Mouse (Mus musculus) megakaryocyte, embryonic 14.5 days (primary cell): ENCODE measurements around the gene Inpp1. TPM values are rescaled to one million over a fixed set of nuclear protein-coding genes. Genes with fewer than 3 reads are reported as not detected.

Source experiments
- H3K27me3 ChIP-seq: replicated peaks from 2 replicates; pipeline ENCODE3; 2012; ENCODE audit warnings: inconsistent platforms
- H3K36me3 ChIP-seq: replicated peaks from 2 replicates; pipeline ENCODE3; 2012; ENCODE audit warnings: low read length, inconsistent platforms, mixed read lengths
- H3K4me1 ChIP-seq: 2 replicates; pipeline ENCODE4 v1.6.1; 2012; ENCODE audit warnings: inconsistent platforms
- H3K4me3 ChIP-seq: replicated peaks from 2 replicates; pipeline ENCODE3; 2012; ENCODE audit warnings: moderate library complexity, mild to moderate bottlenecking, inconsistent platforms
- H3K9me3 ChIP-seq: 2 replicates; pipeline ENCODE4 v1.6.1; 2012; ENCODE audit warnings: inconsistent platforms
- FLI1 ChIP-seq: IDR thresholded peaks from 2 replicates; pipeline ENCODE4 v1.6.1; 2012; ENCODE audit warnings: low read length, inconsistent platforms, mixed read lengths
- GATA1 ChIP-seq: IDR thresholded peaks from 3 replicates; pipeline ENCODE4 v1.6.1; 2012; ENCODE audit warnings: mixed read lengths, low read length, inconsistent platforms, borderline replicate concordance
- polyA plus RNA-seq: library from polyadenylated mRNA; stranded (reverse); fragments of >175 nt; gene quantifications from 2 replicates; pipeline ENCODE4 v1.2.3, GENCODE M21; 2012; ENCODE audit warnings: low replicate concordance; ENCODE audit not compliant: insufficient read depth

Inpp1 gene
- polyA plus RNA-seq, 1 experiment: 1.6 TPM

- Histone ChIP-seq H3K36me3 (peaks cover 98% of the 10 kb centered on the region), H3K4me1 (peaks cover 33% of the 10 kb centered on the region), H3K9me3 (no peaks in the 10 kb centered on the region), H3K4me3 (no peak overlapping the region), H3K27me3 (no peaks in the 10 kb centered on the region)
- no peak for TF ChIP-seq FLI1
- no peak for TF ChIP-seq GATA1
Observed at GRCm38 (mm10) chr1:52792701-52793100, 24.8 kb downstream of the Inpp1 start.

- Histone ChIP-seq H3K27me3 (no peaks in the 10 kb centered on the region), H3K9me3 (no peaks in the 10 kb centered on the region), H3K4me3 (no peak overlapping the region), H3K4me1 (peaks cover 19% of the 10 kb centered on the region), H3K36me3 (peaks cover 77% of the 10 kb centered on the region)
- no peak for TF ChIP-seq FLI1
- TF ChIP-seq GATA1: no peak
Observed at GRCm38 (mm10) chr1:52787254-52787653, 30.2 kb downstream of the Inpp1 start.

- no peaks in the 10 kb centered on the region for H3K9me3 ChIP-seq
- peak overlapping the region; percentile 64 for H3K4me3 ChIP-seq
- no peaks in the 10 kb centered on the region for H3K27me3 ChIP-seq
- H3K36me3 ChIP-seq: no peaks in the 10 kb centered on the region
- TF ChIP-seq GATA1 (no peak), FLI1 (no peak)
- peaks cover 38% of the 10 kb centered on the region for H3K4me1 ChIP-seq
Observed at GRCm38 (mm10) chr1:52765176-52766111, 52.0 kb downstream of the Inpp1 start.

GRCm38 (mm10) chr1:52763894-52764809 lies 53.3 kb downstream of the Inpp1 start:
- H3K4me1 ChIP-seq: peaks cover 37% of the 10 kb centered on the region
- no peak for TF ChIP-seq FLI1
- no peak for TF ChIP-seq GATA1
- H3K27me3 ChIP-seq: no peaks in the 10 kb centered on the region
- no peaks in the 10 kb centered on the region for H3K9me3 ChIP-seq
- H3K36me3 ChIP-seq: no peaks in the 10 kb centered on the region
- H3K4me3 ChIP-seq: peak overlapping the region; percentile 90

GRCm38 (mm10) chr1:52758174-52758573 lies 59.3 kb downstream of the Inpp1 start:
- no peak overlapping the region for H3K4me3 ChIP-seq
- H3K36me3 ChIP-seq: no peaks in the 10 kb centered on the region
- peaks cover 42% of the 10 kb centered on the region for H3K4me1 ChIP-seq
- no peaks in the 10 kb centered on the region for H3K27me3 ChIP-seq
- TF ChIP-seq GATA1 (no peak), FLI1 (no peak)
- no peaks in the 10 kb centered on the region for H3K9me3 ChIP-seq

GRCm38 (mm10) chr1:52754331-52754730 lies 63.2 kb downstream of the Inpp1 start:
- Histone ChIP-seq H3K4me1 (peaks cover 65% of the 10 kb centered on the region), H3K36me3 (no peaks in the 10 kb centered on the region), H3K4me3 (no peak overlapping the region), H3K9me3 (no peaks in the 10 kb centered on the region), H3K27me3 (no peaks in the 10 kb centered on the region)
- no peak for TF ChIP-seq GATA1
- TF ChIP-seq FLI1: no peak

- H3K4me1 ChIP-seq: peaks cover 64% of the 10 kb centered on the region
- H3K36me3 ChIP-seq: no peaks in the 10 kb centered on the region
- H3K9me3 ChIP-seq: no peaks in the 10 kb centered on the region
- H3K27me3 ChIP-seq: no peaks in the 10 kb centered on the region
- H3K4me3 ChIP-seq: no peak overlapping the region
- no peak for TF ChIP-seq GATA1
- no peak for TF ChIP-seq FLI1
Observed at GRCm38 (mm10) chr1:52753828-52754227, 63.7 kb downstream of the Inpp1 start.

GRCm38 (mm10) chr1:52752706-52753105 lies 64.8 kb downstream of the Inpp1 start:
- TF ChIP-seq GATA1: no peak
- no peak for TF ChIP-seq FLI1
- no peaks in the 10 kb centered on the region for H3K36me3 ChIP-seq
- no peaks in the 10 kb centered on the region for H3K9me3 ChIP-seq
- no peaks in the 10 kb centered on the region for H3K27me3 ChIP-seq
- peaks cover 64% of the 10 kb centered on the region for H3K4me1 ChIP-seq
- H3K4me3 ChIP-seq: peak overlapping the region; percentile 62

GRCm38 (mm10) chr1:52751634-52752033 lies 65.9 kb downstream of the Inpp1 start:
- TF ChIP-seq FLI1 (no peak), GATA1 (no peak)
- H3K9me3 ChIP-seq: no peaks in the 10 kb centered on the region
- H3K27me3 ChIP-seq: no peaks in the 10 kb centered on the region
- peaks cover 69% of the 10 kb centered on the region for H3K4me1 ChIP-seq
- no peaks in the 10 kb centered on the region for H3K36me3 ChIP-seq
- peak overlapping the region; percentile 2 for H3K4me3 ChIP-seq

GRCm38 (mm10) chr1:52749978-52750377 lies 67.5 kb downstream of the Inpp1 start:
- no peaks in the 10 kb centered on the region for H3K27me3 ChIP-seq
- no peaks in the 10 kb centered on the region for H3K36me3 ChIP-seq
- no peak overlapping the region for H3K4me3 ChIP-seq
- H3K9me3 ChIP-seq: no peaks in the 10 kb centered on the region
- H3K4me1 ChIP-seq: peaks cover 74% of the 10 kb centered on the region
- TF ChIP-seq GATA1 (no peak), FLI1 (no peak)
